Mouse (Mus musculus): ENCODE measurements around the gene Mrc1. TPM values are rescaled to one million over a fixed set of nuclear protein-coding genes. Genes with fewer than 3 reads are reported as not detected.

Gene Mrc1
- polyA plus RNA-seq, 1 experiment from 2014 or later, result 1.2 TPM

- Histone ChIP-seq H3K36me3 (ENCODE audit: control insufficient read depth, insufficient read depth, low read length) (no peaks in the 10 kb centered on the region), H3K9me3 (replicated peaks; ENCODE audit: control insufficient read depth, low read length) (no peaks in the 10 kb centered on the region), H3K9ac (ENCODE audit: low read depth, low read length) (no peak overlapping the region), H3K4me3 (ENCODE audit: low read depth, low read length) (no peak overlapping the region), H3K4me2 (no peak overlapping the region), H3K4me1 (ENCODE audit: control insufficient read depth, insufficient read depth, low read length) (no peaks in the 10 kb centered on the region), H3K27ac (ENCODE audit: low read depth, low read length) (no peak overlapping the region), H3K27me3 (ENCODE audit: control insufficient read depth, insufficient read depth, low read length) (no peaks in the 10 kb centered on the region)
- WGBS (ENCODE audit: insufficient replicate concordance), result 64% methylated on average over 4 of the region's 4 CpGs
- ATAC-seq (replicated peaks; ENCODE audit: insufficient number of reproducible peaks, low FRiP score, low TSS enrichment), result no peak
Measured at GRCm38 (mm10) chr2:14206798-14207197, 22.4 kb upstream of the Mrc1 start.

DNA sequence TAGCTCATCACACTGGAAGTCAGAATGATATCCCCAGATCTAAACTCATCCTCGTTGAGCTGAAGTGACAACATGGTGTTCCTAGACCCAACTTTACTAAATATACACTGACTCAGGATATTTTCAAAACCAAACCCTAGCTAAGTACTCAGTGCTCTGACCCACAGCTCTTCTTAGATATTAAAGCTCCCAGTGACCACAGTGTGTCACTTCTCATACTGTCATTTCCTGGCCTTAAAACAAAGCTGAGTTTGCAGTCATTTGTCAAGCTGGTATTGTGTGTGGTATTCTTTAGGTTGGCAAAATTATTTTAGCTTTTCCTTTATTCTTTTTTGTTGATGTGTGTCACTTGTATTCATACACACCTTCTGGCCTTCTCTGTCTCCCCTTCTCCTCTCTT lies 18.5 kb upstream of the Mrc1 start:
- Histone ChIP-seq H3K27me3 (ENCODE audit: control insufficient read depth, insufficient read depth, low read length) (no peaks in the 10 kb centered on the region), H3K4me1 (ENCODE audit: control insufficient read depth, insufficient read depth, low read length) (no peaks in the 10 kb centered on the region), H3K4me3 (ENCODE audit: low read depth, low read length) (no peak overlapping the region), H3K27ac (ENCODE audit: low read depth, low read length) (no peak overlapping the region), H3K36me3 (ENCODE audit: control insufficient read depth, insufficient read depth, low read length) (no peaks in the 10 kb centered on the region), H3K9me3 (replicated peaks; ENCODE audit: control insufficient read depth, low read length) (no peaks in the 10 kb centered on the region), H3K4me2 (no peak overlapping the region), H3K9ac (ENCODE audit: low read depth, low read length) (no peak overlapping the region)
- 77% methylated on average over 1 of the region's 1 CpGs for WGBS (ENCODE audit: insufficient replicate concordance)
- ATAC-seq (replicated peaks; ENCODE audit: insufficient number of reproducible peaks, low FRiP score, low TSS enrichment), result no peak

GRCm38 (mm10) chr2:14211606-14212005 lies 17.6 kb upstream of the Mrc1 start:
- H3K27ac ChIP-seq (ENCODE audit: low read depth, low read length), result no peak overlapping the region
- H3K9me3 ChIP-seq (replicated peaks; ENCODE audit: control insufficient read depth, low read length), result no peaks in the 10 kb centered on the region
- ATAC-seq (replicated peaks; ENCODE audit: insufficient number of reproducible peaks, low FRiP score, low TSS enrichment), result no peak
- H3K4me1 ChIP-seq (ENCODE audit: control insufficient read depth, insufficient read depth, low read length), result no peaks in the 10 kb centered on the region
- no peak overlapping the region for H3K9ac ChIP-seq (ENCODE audit: low read depth, low read length)
- no peaks in the 10 kb centered on the region for H3K27me3 ChIP-seq (ENCODE audit: control insufficient read depth, insufficient read depth, low read length)
- H3K4me2 ChIP-seq, result no peak overlapping the region
- no peaks in the 10 kb centered on the region for H3K36me3 ChIP-seq (ENCODE audit: control insufficient read depth, insufficient read depth, low read length)
- no peak overlapping the region for H3K4me3 ChIP-seq (ENCODE audit: low read depth, low read length)

- Histone ChIP-seq H3K27ac (ENCODE audit: low read depth, low read length) (no peak overlapping the region), H3K9ac (ENCODE audit: low read depth, low read length) (no peak overlapping the region), H3K36me3 (ENCODE audit: control insufficient read depth, insufficient read depth, low read length) (no peaks in the 10 kb centered on the region), H3K9me3 (replicated peaks; ENCODE audit: control insufficient read depth, low read length) (no peaks in the 10 kb centered on the region), H3K4me1 (ENCODE audit: control insufficient read depth, insufficient read depth, low read length) (no peaks in the 10 kb centered on the region), H3K4me2 (no peak overlapping the region), H3K4me3 (ENCODE audit: low read depth, low read length) (no peak overlapping the region), H3K27me3 (ENCODE audit: control insufficient read depth, insufficient read depth, low read length) (no peaks in the 10 kb centered on the region)
- no peak for ATAC-seq (replicated peaks; ENCODE audit: insufficient number of reproducible peaks, low FRiP score, low TSS enrichment)
- WGBS (ENCODE audit: insufficient replicate concordance), result 63% methylated on average over 3 of the region's 3 CpGs
Measured at GRCm38 (mm10) chr2:14214764-14215163, 14.4 kb upstream of the Mrc1 start.

DNA sequence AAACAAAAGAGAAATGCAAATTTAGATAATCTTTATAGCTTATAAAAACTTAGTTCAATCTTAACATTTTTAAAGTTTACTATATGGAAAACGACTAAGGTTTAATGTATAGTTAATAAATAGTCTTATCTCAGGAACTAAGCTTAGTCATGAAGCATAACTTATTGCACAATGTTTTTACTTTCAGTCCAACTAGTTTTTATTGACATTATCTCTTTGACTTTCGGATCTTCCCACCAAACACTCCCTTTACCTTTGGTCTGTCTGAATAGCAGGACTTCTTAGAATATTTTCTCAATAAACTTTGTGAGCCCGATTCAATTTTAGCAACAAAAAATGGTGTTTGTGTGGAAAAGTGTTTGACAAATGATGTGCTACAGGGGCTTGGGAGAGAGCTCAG lies 12.5 kb upstream of the Mrc1 start:
- 73% methylated on average over 3 of the region's 3 CpGs for WGBS (ENCODE audit: insufficient replicate concordance)
- Histone ChIP-seq H3K4me1 (ENCODE audit: control insufficient read depth, insufficient read depth, low read length) (no peaks in the 10 kb centered on the region), H3K27me3 (ENCODE audit: control insufficient read depth, insufficient read depth, low read length) (no peaks in the 10 kb centered on the region), H3K9me3 (replicated peaks; ENCODE audit: control insufficient read depth, low read length) (no peaks in the 10 kb centered on the region), H3K36me3 (ENCODE audit: control insufficient read depth, insufficient read depth, low read length) (no peaks in the 10 kb centered on the region), H3K4me3 (ENCODE audit: low read depth, low read length) (no peak overlapping the region), H3K4me2 (no peak overlapping the region), H3K27ac (ENCODE audit: low read depth, low read length) (no peak overlapping the region), H3K9ac (ENCODE audit: low read depth, low read length) (no peak overlapping the region)
- no peak for ATAC-seq (replicated peaks; ENCODE audit: insufficient number of reproducible peaks, low FRiP score, low TSS enrichment)

DNA sequence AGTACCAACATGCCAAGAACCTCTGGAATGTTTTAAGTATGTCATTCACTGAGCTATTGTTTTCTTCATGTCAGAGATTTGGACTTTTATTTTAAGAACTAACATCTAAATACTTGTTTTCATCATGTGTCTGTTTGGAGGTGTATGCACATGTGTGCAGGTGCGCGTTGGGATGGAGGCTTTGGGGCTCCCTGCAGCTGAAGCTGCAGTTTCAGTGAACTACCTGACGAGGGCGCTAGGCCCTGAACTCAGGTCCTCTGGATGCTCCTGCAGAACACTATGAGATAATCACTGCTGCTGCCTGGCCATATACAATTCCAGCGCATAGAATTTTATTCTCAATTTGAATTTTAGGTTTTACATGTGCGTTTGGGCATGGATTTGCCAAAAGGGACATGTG lies 11.1 kb upstream of the Mrc1 start:
- Histone ChIP-seq H3K27me3 (ENCODE audit: control insufficient read depth, insufficient read depth, low read length) (no peaks in the 10 kb centered on the region), H3K27ac (ENCODE audit: low read depth, low read length) (no peak overlapping the region), H3K4me2 (no peak overlapping the region), H3K9me3 (replicated peaks; ENCODE audit: control insufficient read depth, low read length) (no peaks in the 10 kb centered on the region), H3K4me1 (ENCODE audit: control insufficient read depth, insufficient read depth, low read length) (0 out of 2 replicates have a peak, but pooled peaks cover 3% of the 10 kb centered on the region), H3K36me3 (ENCODE audit: control insufficient read depth, insufficient read depth, low read length) (no peaks in the 10 kb centered on the region), H3K9ac (ENCODE audit: low read depth, low read length) (no peak overlapping the region), H3K4me3 (ENCODE audit: low read depth, low read length) (no peak overlapping the region)
- 70% methylated on average over 6 of the region's 6 CpGs for WGBS (ENCODE audit: insufficient replicate concordance)
- no peak for ATAC-seq (replicated peaks; ENCODE audit: insufficient number of reproducible peaks, low FRiP score, low TSS enrichment)

DNA sequence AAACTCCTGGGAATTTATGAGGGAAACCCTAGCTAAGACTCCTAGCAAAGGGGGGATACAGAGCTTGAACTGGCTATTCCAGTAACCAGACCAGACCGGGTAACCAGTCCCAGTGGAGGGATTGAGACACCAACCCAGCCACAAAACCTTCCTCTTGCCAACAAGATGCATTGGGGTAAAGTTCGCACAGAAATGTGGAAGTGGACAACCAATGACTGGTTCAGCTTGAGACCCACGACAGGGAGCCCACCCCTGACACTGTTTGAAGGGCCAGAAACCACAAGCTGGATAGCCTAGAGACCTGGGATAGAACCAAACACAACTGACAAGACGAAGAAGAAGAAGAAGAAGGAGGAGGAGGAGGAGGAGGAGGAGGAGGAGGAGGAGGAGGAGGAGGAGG lies 4.8 kb upstream of the Mrc1 start:
- 84% methylated on average over 4 of the region's 4 CpGs for WGBS (ENCODE audit: insufficient replicate concordance)
- no peak overlapping the region for H3K4me3 ChIP-seq (ENCODE audit: low read depth, low read length)
- no peaks in the 10 kb centered on the region for H3K27me3 ChIP-seq (ENCODE audit: control insufficient read depth, insufficient read depth, low read length)
- H3K9me3 ChIP-seq (replicated peaks; ENCODE audit: control insufficient read depth, low read length), result no peaks in the 10 kb centered on the region
- H3K4me1 ChIP-seq (ENCODE audit: control insufficient read depth, insufficient read depth, low read length), result 0 out of 2 replicates have a peak, but pooled peaks cover 3% of the 10 kb centered on the region
- H3K27ac ChIP-seq (ENCODE audit: low read depth, low read length), result no peak overlapping the region
- H3K9ac ChIP-seq (ENCODE audit: low read depth, low read length), result no peak overlapping the region
- H3K36me3 ChIP-seq (ENCODE audit: control insufficient read depth, insufficient read depth, low read length), result no peaks in the 10 kb centered on the region
- no peak for ATAC-seq (replicated peaks; ENCODE audit: insufficient number of reproducible peaks, low FRiP score, low TSS enrichment)
- H3K4me2 ChIP-seq, result no peak overlapping the region

DNA sequence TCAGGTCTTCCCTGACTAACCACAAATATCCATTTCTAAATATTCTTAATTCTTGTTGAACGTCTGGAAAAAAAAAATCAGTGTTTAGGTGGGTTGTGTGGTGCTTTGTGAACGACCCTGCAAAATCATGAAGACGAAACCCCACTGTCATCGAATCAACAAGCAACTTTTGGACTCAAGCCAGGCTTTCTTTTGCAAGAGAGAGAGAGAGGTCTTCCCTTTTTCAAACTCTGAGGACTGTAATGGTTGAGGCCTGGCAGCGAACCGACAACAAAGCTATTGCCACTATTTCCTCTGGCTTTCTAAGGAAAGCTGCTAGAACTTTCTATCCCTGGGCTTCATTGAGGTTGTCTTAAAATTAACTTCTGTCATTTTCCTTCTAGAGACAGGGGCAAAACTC lies 697 bp upstream of the Mrc1 start:
- Histone ChIP-seq H3K27me3 (ENCODE audit: control insufficient read depth, insufficient read depth, low read length) (no peaks in the 10 kb centered on the region), H3K4me1 (ENCODE audit: control insufficient read depth, insufficient read depth, low read length) (no peaks in the 10 kb centered on the region), H3K4me3 (ENCODE audit: low read depth, low read length) (no peak overlapping the region), H3K9me3 (replicated peaks; ENCODE audit: control insufficient read depth, low read length) (no peaks in the 10 kb centered on the region), H3K9ac (ENCODE audit: low read depth, low read length) (no peak overlapping the region), H3K4me2 (no peak overlapping the region), H3K27ac (ENCODE audit: low read depth, low read length) (no peak overlapping the region), H3K36me3 (ENCODE audit: control insufficient read depth, insufficient read depth, low read length) (no peaks in the 10 kb centered on the region)
- ATAC-seq (replicated peaks; ENCODE audit: insufficient number of reproducible peaks, low FRiP score, low TSS enrichment), result no peak
- WGBS (ENCODE audit: insufficient replicate concordance), result 66% methylated on average over 6 of the region's 6 CpGs

DNA sequence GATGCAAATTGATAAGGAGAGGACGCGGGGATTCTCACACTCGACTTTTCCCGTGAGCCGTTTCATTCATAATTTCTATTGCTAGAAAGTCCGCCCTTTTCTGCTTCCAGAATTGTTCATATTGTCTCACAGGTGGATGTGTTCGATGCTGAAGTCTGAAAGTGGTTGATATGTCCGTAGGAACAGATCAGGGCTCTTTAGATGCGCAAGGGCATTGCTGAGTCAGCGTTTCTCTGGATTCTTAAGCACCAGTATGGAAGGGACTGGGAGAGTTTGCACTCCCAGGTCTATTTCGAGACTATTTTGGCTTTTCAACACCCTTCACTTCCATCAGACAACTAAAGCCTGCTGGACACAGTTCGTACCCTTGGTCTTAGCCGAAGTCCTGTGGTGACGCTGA lies 787 bp downstream of the Mrc1 start:
- H3K9ac ChIP-seq (ENCODE audit: low read depth, low read length), result no peak overlapping the region
- no peaks in the 10 kb centered on the region for H3K4me1 ChIP-seq (ENCODE audit: control insufficient read depth, insufficient read depth, low read length)
- H3K9me3 ChIP-seq (replicated peaks; ENCODE audit: control insufficient read depth, low read length), result no peaks in the 10 kb centered on the region
- H3K4me3 ChIP-seq (ENCODE audit: low read depth, low read length), result no peak overlapping the region
- ATAC-seq (replicated peaks; ENCODE audit: insufficient number of reproducible peaks, low FRiP score, low TSS enrichment), result no peak
- H3K36me3 ChIP-seq (ENCODE audit: control insufficient read depth, insufficient read depth, low read length), result no peaks in the 10 kb centered on the region
- no peak overlapping the region for H3K27ac ChIP-seq (ENCODE audit: low read depth, low read length)
- no peaks in the 10 kb centered on the region for H3K27me3 ChIP-seq (ENCODE audit: control insufficient read depth, insufficient read depth, low read length)
- no peak overlapping the region for H3K4me2 ChIP-seq
- WGBS (ENCODE audit: insufficient replicate concordance), result 68% methylated on average over 14 of the region's 14 CpGs

Measured in heart, embryonic 11.5 days (tissue).